Mouse (Mus musculus): ENCODE results near the gene Sema4a. TPM values are rescaled to one million over a fixed set of nuclear protein-coding genes. Genes with fewer than 3 reads are reported as not detected.

Gene Sema4a
- total RNA-seq, 4 experiments from 2014 or later = 2.6 to 4.7 (median 3.8) TPM

Small RNA genes within 50 kb of the gene (microRNA-seq; reads per million reads assigned to microRNA genes)
- gene Mir7011 = not detected

Other genes starting within 250 kb of the Sema4a start
- gene Rhbg, start 206.5 kb downstream of the Sema4a start, total RNA-seq (2022) = not detected
- under 1 TPM in 3 of 4 experiments, not detected in 1; 0.25 to 0.44 (median 0.29) TPM for gene Gm38392, start 174.0 kb downstream of the Sema4a start, total RNA-seq (2022)
- 10 to 100 TPM in 1 of 4 experiments, 1 to 10 TPM in 3; 5.6 to 12.0 (median 7.5) TPM for gene Tsacc, start 164.2 kb downstream of the Sema4a start, total RNA-seq (2022)
- gene Cct3, start 164.1 kb downstream of the Sema4a start, total RNA-seq (2022) = 100 to 1,000 TPM; 146 to 187 (median 164) TPM
- 10 to 100 TPM; 74.5 to 85.8 (median 82.1) TPM for gene Glmp, start 136.2 kb downstream of the Sema4a start, total RNA-seq (2022)
- gene Tmem79, start 125.0 kb downstream of the Sema4a start, total RNA-seq (2022) = 1 to 10 TPM; 1.6 to 4.0 (median 2.0) TPM
- 10 to 100 TPM; 42.6 to 57.6 (median 56.5) TPM for gene Smg5, start 124.9 kb downstream of the Sema4a start, total RNA-seq (2022)
- gene Paqr6, start 96.6 kb downstream of the Sema4a start, total RNA-seq (2022) = under 1 TPM in 3 of 4 experiments, not detected in 1; 0.53 to 0.85 (median 0.69) TPM
- gene Bglap3, start 88.4 kb downstream of the Sema4a start, total RNA-seq (2022) = not detected
- not detected for gene Bglap2, start 82.5 kb downstream of the Sema4a start, total RNA-seq (2022)
- not detected for gene Bglap, start 76.7 kb downstream of the Sema4a start, total RNA-seq (2022)
- gene Pmf1, start 50.9 kb downstream of the Sema4a start, total RNA-seq (2022) = 10 to 100 TPM; 16.2 to 19.9 (median 16.7) TPM
- 10 to 100 TPM; 13.1 to 14.7 (median 14.1) TPM for gene Slc25a44, start 36.0 kb downstream of the Sema4a start, total RNA-seq (2022)
- gene Lmna, start 48.8 kb upstream of the Sema4a start, total RNA-seq (2022) = 100 to 1,000 TPM; 112 to 127 (median 118) TPM
- gene Mex3a, start 71.2 kb upstream of the Sema4a start, total RNA-seq (2022) = under 1 TPM; 0.28 to 0.44 (median 0.33) TPM
- not detected for gene Rab25, start 87.1 kb upstream of the Sema4a start, total RNA-seq (2022)
- 100 to 1,000 TPM; 104 to 116 (median 107) TPM for gene Lamtor2, start 91.9 kb upstream of the Sema4a start, total RNA-seq (2022)
- gene Ubqln4, start 92.6 kb upstream of the Sema4a start, total RNA-seq (2022) = 10 to 100 TPM; 68.8 to 90.5 (median 77.6) TPM
- gene Ssr2, start 114.7 kb upstream of the Sema4a start, total RNA-seq (2022) = 10 to 100 TPM; 60.4 to 67.0 (median 64.4) TPM
- gene Arhgef2, start 144.8 kb upstream of the Sema4a start, total RNA-seq (2022) = 10 to 100 TPM; 38.8 to 45.9 (median 41.4) TPM
- gene Rxfp4, start 192.0 kb upstream of the Sema4a start, total RNA-seq (2022) = under 1 TPM in 1 of 4 experiments, not detected in 3; 0.23 TPM
- gene Khdc4, start 224.6 kb upstream of the Sema4a start, total RNA-seq (2022) = 10 to 100 TPM; 26.3 to 31.5 (median 27.8) TPM